Comparison of ENCODE assay signal across 31 mouse cellular contexts in genomic region chr13:24132866-24133265, GRCm38 (mm10).
"Had no signal": no experiment of that assay in that cellular context is flagged by ENCODE, and none has a peak within 500 bp of the region (broad histone marks: within the 10 kb centered on the region; RNA-seq: fewer than 3 reads in every experiment).

No protein-coding gene starts in this region.

- H3K9ac ChIP-seq: limb, embryonic 12.5 days; limb, embryonic 13.5 days; limb, embryonic 15.5 days; liver, embryonic 12.5 days; liver, embryonic 13.5 days; liver, embryonic 14.5 days; liver, embryonic 15.5 days; liver, postnatal 0 days; lung, embryonic 14.5 days; lung, embryonic 15.5 days; midbrain, embryonic 12.5 days; midbrain, embryonic 13.5 days; midbrain, embryonic 15.5 days; neural tube, embryonic 12.5 days had no signal

- H3K4me1 ChIP-seq: megakaryocyte, embryonic 14.5 days had no signal

- DNase-seq: left cerebral cortex, postnatal 4 days; liver; liver, embryonic 13.5 days; liver, postnatal 0 days; lung, adult 18-20 months; lung, adult 2 months; lung, embryonic 14.5 days; lung, postnatal 10 days; lung, postnatal 14 days; lung, postnatal 36 days; lung, postnatal 4 days; midbrain, embryonic 14.5 days had no signal

- H3K9me3 ChIP-seq: limb, embryonic 10.5 days; limb, embryonic 12.5 days; limb, embryonic 13.5 days; limb, embryonic 15.5 days; liver, embryonic 12.5 days; liver, embryonic 13.5 days; liver, embryonic 15.5 days; lung, embryonic 15.5 days; megakaryocyte, embryonic 14.5 days; midbrain, embryonic 12.5 days; midbrain, embryonic 13.5 days; midbrain, embryonic 15.5 days; neural tube, embryonic 12.5 days had no signal

- H3K27ac ChIP-seq: left cerebral cortex, adult 2 months; limb, embryonic 10.5 days; limb, embryonic 12.5 days; limb, embryonic 13.5 days; limb, embryonic 15.5 days; liver, embryonic 12.5 days; liver, embryonic 13.5 days; liver, embryonic 14.5 days; liver, embryonic 15.5 days; lung, embryonic 15.5 days; macrophage; midbrain, embryonic 12.5 days; midbrain, embryonic 13.5 days; midbrain, embryonic 15.5 days; neural tube, embryonic 12.5 days had no signal

- H3K36me3 ChIP-seq: limb, embryonic 10.5 days; limb, embryonic 15.5 days; liver, embryonic 12.5 days; liver, embryonic 13.5 days; liver, embryonic 15.5 days; lung, embryonic 15.5 days; midbrain, embryonic 12.5 days; midbrain, embryonic 13.5 days; midbrain, embryonic 15.5 days; neural tube, embryonic 12.5 days had no signal

- H3K4me2 ChIP-seq: limb, embryonic 12.5 days; limb, embryonic 13.5 days; limb, embryonic 15.5 days; liver, embryonic 11.5 days; liver, embryonic 12.5 days; liver, embryonic 13.5 days; liver, embryonic 15.5 days; lung, embryonic 14.5 days; lung, embryonic 15.5 days; midbrain, embryonic 12.5 days; midbrain, embryonic 13.5 days; midbrain, embryonic 15.5 days; neural tube, embryonic 12.5 days had no signal

- H3K27me3 ChIP-seq: limb, embryonic 12.5 days; limb, embryonic 13.5 days; limb, embryonic 15.5 days; lung, embryonic 15.5 days; midbrain, embryonic 12.5 days; midbrain, embryonic 13.5 days; midbrain, embryonic 15.5 days; neural tube, embryonic 12.5 days had no signal

- ATAC-seq: liver, embryonic 12.5 days; liver, postnatal 0 days; lung, postnatal 0 days; midbrain, embryonic 13.5 days; midbrain, embryonic 15.5 days; midbrain, embryonic 16.5 days had no signal

- H3K4me3 ChIP-seq: left cerebral cortex, adult 2 months; limb, embryonic 10.5 days; limb, embryonic 12.5 days; limb, embryonic 13.5 days; limb, embryonic 15.5 days; liver, embryonic 12.5 days; liver, embryonic 13.5 days; liver, embryonic 15.5 days; lung, embryonic 15.5 days; megakaryocyte, embryonic 14.5 days; midbrain, embryonic 12.5 days; midbrain, embryonic 13.5 days; midbrain, embryonic 15.5 days; myocyte; neural tube, embryonic 12.5 days had no signal
